Mouse (Mus musculus): ENCODE results near the gene 6720489N17Rik. TPM values are rescaled to one million over a fixed set of nuclear protein-coding genes. Genes with fewer than 3 reads are reported as not detected.
"Not testable (repeated sequence)": the region's sequence is repeated elsewhere in the genome, so short reads cannot be mapped to it uniquely, and the experiment has no call there.

Gene 6720489N17Rik
- 10.5 and 12.1 TPM in 2 replicates for polyA plus RNA-seq (2014; fragmentation: Nextera tagmentation; extraction: Ambion mirVana)

- Histone ChIP-seq H3K9ac (ENCODE audit: low read depth, low read length) (peak within 1 kb of the TSS; percentile 38), H3K4me2 (ENCODE audit: low read depth, low read length) (peak within 1 kb of the TSS; percentile 43), H3K4me3 (ENCODE audit: low read depth, low read length) (peak within 1 kb of the TSS; percentile 39)
- H3K9me3 ChIP-seq (ENCODE audit: control insufficient read depth, low read length); H3K4me1 ChIP-seq (ENCODE audit: control insufficient read depth, insufficient read depth, low read length); H3K27me3 ChIP-seq (replicated peaks; ENCODE audit: control insufficient read depth, insufficient read depth, low read length); H3K36me3 ChIP-seq (ENCODE audit: control insufficient read depth, insufficient read depth, low read length); H3K27ac ChIP-seq (replicated peaks; ENCODE audit: low read depth, low read length): not testable (repeated sequence)
- DNase-seq (ENCODE audit: low spot score) (peak; percentile 96), ATAC-seq (ENCODE audit: low read depth) (peak; percentile 100)
- 0% methylated on average over 15 of the region's 15 CpGs for WGBS
Measured at GRCm38 (mm10) chr13:62623577-62624276, at the start of gene 6720489N17Rik. Gene 6720489N17Rik (minus strand): TSS chr13:62624182.

- peak overlapping the region; percentile 54 for H3K4me3 ChIP-seq (ENCODE audit: low read depth, low read length)
- DNase-seq (ENCODE audit: low spot score) (no peak), ATAC-seq (ENCODE audit: low read depth) (peak; percentile 84; the same call in 1 of the 2 replicates)
- peaks cover 16% of the 10 kb centered on the region; the same call in 1 of the 2 replicates for H3K9me3 ChIP-seq (ENCODE audit: control insufficient read depth, low read length)
- no peaks in the 10 kb centered on the region for H3K4me1 ChIP-seq (ENCODE audit: control insufficient read depth, insufficient read depth, low read length)
- peak overlapping the region; percentile 63; the same call in 1 of the 2 replicates for H3K9ac ChIP-seq (ENCODE audit: low read depth, low read length)
- WGBS, result 26% methylated on average over 8 of the region's 8 CpGs
- H3K27me3 ChIP-seq (replicated peaks; ENCODE audit: control insufficient read depth, insufficient read depth, low read length), result no peaks in the 10 kb centered on the region
- no peak overlapping the region for H3K27ac ChIP-seq (replicated peaks; ENCODE audit: low read depth, low read length)
- 0 out of 2 replicates have a peak, but pooled peaks cover 3% of the 10 kb centered on the region for H3K36me3 ChIP-seq (ENCODE audit: control insufficient read depth, insufficient read depth, low read length)
- peak overlapping the region; percentile 56 for H3K4me2 ChIP-seq (ENCODE audit: low read depth, low read length)
Measured at GRCm38 (mm10) chr13:62653369-62653743, 29.4 kb upstream of the 6720489N17Rik start.

GRCm38 (mm10) chr13:62652681-62653368 lies 28.8 kb upstream of the 6720489N17Rik start:
- H3K9ac ChIP-seq (ENCODE audit: low read depth, low read length), result peak overlapping the region; percentile 63
- not testable (repeated sequence) for H3K27me3 ChIP-seq (replicated peaks; ENCODE audit: control insufficient read depth, insufficient read depth, low read length); H3K4me1 ChIP-seq (ENCODE audit: control insufficient read depth, insufficient read depth, low read length); H3K27ac ChIP-seq (replicated peaks; ENCODE audit: low read depth, low read length); H3K36me3 ChIP-seq (ENCODE audit: control insufficient read depth, insufficient read depth, low read length)
- peak; percentile 92 for DNase-seq (ENCODE audit: low spot score)
- WGBS, result 2% methylated on average over 16 of the region's 16 CpGs
- H3K4me2 ChIP-seq (ENCODE audit: low read depth, low read length), result peak overlapping the region; percentile 56
- peak overlapping the region; percentile 54 for H3K4me3 ChIP-seq (ENCODE audit: low read depth, low read length)
- ATAC-seq (ENCODE audit: low read depth), result peak; percentile 99
- H3K9me3 ChIP-seq (ENCODE audit: control insufficient read depth, low read length), result peaks cover 19% of the 10 kb centered on the region; the same call in 1 of the 2 replicates

GRCm38 (mm10) chr13:62627071-62627470 lies 3.1 kb upstream of the 6720489N17Rik start:
- not testable (repeated sequence) for H3K36me3 ChIP-seq (ENCODE audit: control insufficient read depth, insufficient read depth, low read length); H3K4me1 ChIP-seq (ENCODE audit: control insufficient read depth, insufficient read depth, low read length); H3K4me2 ChIP-seq (ENCODE audit: low read depth, low read length); H3K4me3 ChIP-seq (ENCODE audit: low read depth, low read length); H3K9me3 ChIP-seq (ENCODE audit: control insufficient read depth, low read length); H3K9ac ChIP-seq (ENCODE audit: low read depth, low read length); H3K27me3 ChIP-seq (replicated peaks; ENCODE audit: control insufficient read depth, insufficient read depth, low read length); H3K27ac ChIP-seq (replicated peaks; ENCODE audit: low read depth, low read length); ATAC-seq (ENCODE audit: low read depth)
- DNase-seq (ENCODE audit: low spot score), result peak; percentile 19
- 39% methylated on average over 1 of the region's 1 CpGs for WGBS

- 4% methylated on average over 7 of the region's 7 CpGs for WGBS
- H3K9me3 ChIP-seq (ENCODE audit: control insufficient read depth, low read length); H3K4me1 ChIP-seq (ENCODE audit: control insufficient read depth, insufficient read depth, low read length); H3K36me3 ChIP-seq (ENCODE audit: control insufficient read depth, insufficient read depth, low read length); H3K27ac ChIP-seq (replicated peaks; ENCODE audit: low read depth, low read length); H3K9ac ChIP-seq (ENCODE audit: low read depth, low read length); H3K27me3 ChIP-seq (replicated peaks; ENCODE audit: control insufficient read depth, insufficient read depth, low read length): not testable (repeated sequence)
- H3K4me2 ChIP-seq (ENCODE audit: low read depth, low read length), result peak overlapping the region; percentile 43
- peak overlapping the region; percentile 39 for H3K4me3 ChIP-seq (ENCODE audit: low read depth, low read length)
- ATAC-seq (ENCODE audit: low read depth) (peak; percentile 85), DNase-seq (ENCODE audit: low spot score) (peak; percentile 2)
Measured at GRCm38 (mm10) chr13:62624277-62624665, 289 bp upstream of the 6720489N17Rik start.

- not testable (repeated sequence) for DNase-seq (ENCODE audit: low spot score)
- WGBS, result 96% methylated on average over 4 of the region's 4 CpGs
Measured at GRCm38 (mm10) chr13:62617449-62617848, 6.5 kb downstream of the 6720489N17Rik start.

GRCm38 (mm10) chr13:62571099-62571498 lies 52.9 kb downstream of the 6720489N17Rik start, which contains the start of gene Zfp934:
Gene Zfp934 (minus strand): TSS chr13:62571199.
- not testable (repeated sequence) for DNase-seq (ENCODE audit: low spot score); H3K4me2 ChIP-seq (ENCODE audit: low read depth, low read length); ATAC-seq (ENCODE audit: low read depth); H3K9me3 ChIP-seq (ENCODE audit: control insufficient read depth, low read length); H3K27ac ChIP-seq (replicated peaks; ENCODE audit: low read depth, low read length); H3K27me3 ChIP-seq (replicated peaks; ENCODE audit: control insufficient read depth, insufficient read depth, low read length); H3K4me1 ChIP-seq (ENCODE audit: control insufficient read depth, insufficient read depth, low read length); H3K4me3 ChIP-seq (ENCODE audit: low read depth, low read length); H3K9ac ChIP-seq (ENCODE audit: low read depth, low read length); H3K36me3 ChIP-seq (ENCODE audit: control insufficient read depth, insufficient read depth, low read length)
- 95% methylated on average over 2 of the region's 6 CpGs for WGBS

More at GRCm38 (mm10) chr13:62617449-62617848, 6.5 kb downstream of the 6720489N17Rik start:
- not testable (repeated sequence) for H3K27ac ChIP-seq (replicated peaks; ENCODE audit: low read depth, low read length); H3K4me1 ChIP-seq (ENCODE audit: control insufficient read depth, insufficient read depth, low read length); H3K27me3 ChIP-seq (replicated peaks; ENCODE audit: control insufficient read depth, insufficient read depth, low read length); ATAC-seq (ENCODE audit: low read depth); H3K36me3 ChIP-seq (ENCODE audit: control insufficient read depth, insufficient read depth, low read length); H3K9ac ChIP-seq (ENCODE audit: low read depth, low read length); H3K9me3 ChIP-seq (ENCODE audit: control insufficient read depth, low read length); H3K4me2 ChIP-seq (ENCODE audit: low read depth, low read length); H3K4me3 ChIP-seq (ENCODE audit: low read depth, low read length)

GRCm38 (mm10) chr13:62561696-62562095 lies 62.3 kb downstream of the 6720489N17Rik start:
- H3K36me3 ChIP-seq (ENCODE audit: control insufficient read depth, insufficient read depth, low read length); H3K27me3 ChIP-seq (replicated peaks; ENCODE audit: control insufficient read depth, insufficient read depth, low read length); H3K4me2 ChIP-seq (ENCODE audit: low read depth, low read length); H3K9ac ChIP-seq (ENCODE audit: low read depth, low read length); H3K4me1 ChIP-seq (ENCODE audit: control insufficient read depth, insufficient read depth, low read length); DNase-seq (ENCODE audit: low spot score); H3K9me3 ChIP-seq (ENCODE audit: control insufficient read depth, low read length); H3K27ac ChIP-seq (replicated peaks; ENCODE audit: low read depth, low read length); H3K4me3 ChIP-seq (ENCODE audit: low read depth, low read length); ATAC-seq (ENCODE audit: low read depth): not testable (repeated sequence)
- WGBS, result 22% methylated on average over 1 of the region's 1 CpGs

Data from embryonic facial prominence, embryonic 14.5 days (tissue).